In genomic region chr15:77365700-77366570, GRCm38 (mm10) we compare ENCODE assay signal across 8 mouse cellular contexts. TPM values are rescaled to one million over a fixed set of nuclear protein-coding genes. Genes with fewer than 3 reads are reported as not detected.
DNase-seq lines count a peak whose midpoint lies in the region; ATAC-seq and TF ChIP-seq lines count a peak whose summit lies in the region.

No protein-coding gene starts in this region.

- H3K27me3 ChIP-seq in cerebellum, adult 2 months (ENCODE audit: control insufficient read depth, insufficient read depth, low read length) = no peaks in the 10 kb centered on the region
- no peaks in the 10 kb centered on the region for H3K27me3 ChIP-seq in heart, embryonic 12.5 days (replicated peaks)
- H3K27me3 ChIP-seq in limb, embryonic 15.5 days = no peaks in the 10 kb centered on the region

- peak overlapping the region; percentile 77 for H3K4me2 ChIP-seq in heart, embryonic 12.5 days
- H3K4me2 ChIP-seq in limb, embryonic 15.5 days = peak overlapping the region; percentile 45

- H3K27ac ChIP-seq in cerebellum, adult 2 months (ENCODE audit: insufficient read depth, low read length) = peak overlapping the region; percentile 73
- H3K27ac ChIP-seq in heart, embryonic 12.5 days (ENCODE audit: poor library complexity, severe bottlenecking) = peak overlapping the region; percentile 86; the same call in 1 of the 2 replicates
- peak overlapping the region; percentile 97 for H3K27ac ChIP-seq in limb, embryonic 15.5 days

- intact Hi-C loops in left cerebral cortex, postnatal 36 days (cut with DNase I) = loop anchor here (2.0 to 10.0 kb wide), 3 partner anchors 59 to 291 kb away; partner anchors contain the start of gene Rbfox2

- ATAC-seq in heart, embryonic 12.5 days (ENCODE audit: insufficient number of reproducible peaks, low FRiP score) = no peak
- ATAC-seq in limb, embryonic 15.5 days (ENCODE audit: insufficient number of reproducible peaks, low FRiP score, low TSS enrichment, low read depth) = no peak
- no peak for ATAC-seq in CD4-positive, CD25-positive, alpha-beta regulatory T cell, adult 4 months

- DNase-seq in cerebellum, adult 2 months = peak; percentile 54 to 66
- no peak for DNase-seq in cerebellum, adult 11 months
- peak; percentile 91 for DNase-seq in NIH3T3 (ENCODE audit: low read depth)
- DNase-seq in embryo, embryonic 10.5 days (ENCODE audit: low spot score) = no peak
- DNase-seq in left cerebral cortex, postnatal 36 days (ENCODE audit: low spot score in 2 of 2) = no peak

- no peaks in the 10 kb centered on the region for H3K36me3 ChIP-seq in heart, embryonic 12.5 days
- no peaks in the 10 kb centered on the region for H3K36me3 ChIP-seq in limb, embryonic 15.5 days

- WGBS in cerebellum, adult 2 months = 39% methylated on average over 9 of the region's 9 CpGs
- WGBS in heart, embryonic 12.5 days = 42% methylated on average over 9 of the region's 9 CpGs
- 31% methylated on average over 9 of the region's 9 CpGs for WGBS in limb, embryonic 15.5 days

- peaks cover 13% of the 10 kb centered on the region for H3K4me1 ChIP-seq in cerebellum, adult 2 months (ENCODE audit: control insufficient read depth, insufficient read depth, low read length)
- H3K4me1 ChIP-seq in heart, embryonic 12.5 days (replicated peaks) = peaks cover 34% of the 10 kb centered on the region
- peaks cover 53% of the 10 kb centered on the region for H3K4me1 ChIP-seq in limb, embryonic 15.5 days

- H3K9ac ChIP-seq in heart, embryonic 12.5 days = no peak overlapping the region
- H3K9ac ChIP-seq in limb, embryonic 15.5 days = no peak overlapping the region

- no peaks in the 10 kb centered on the region for H3K9me3 ChIP-seq in heart, embryonic 12.5 days (replicated peaks)
- no peaks in the 10 kb centered on the region for H3K9me3 ChIP-seq in limb, embryonic 15.5 days

- TF ChIP-seq CTCF in cerebellum, adult 2 months (IDR thresholded peaks at IDR 0.05; ENCODE audit: borderline replicate concordance, insufficient read depth, low read depth, low read length) = no peak

- no peak for TF ChIP-seq POLR2A in cerebellum, adult 2 months (IDR thresholded peaks at IDR 0.05; ENCODE audit: borderline replicate concordance, insufficient read depth, low read length)

- H3K4me3 ChIP-seq in cerebellum, adult 2 months (replicated peaks; ENCODE audit: insufficient read depth, low read depth, low read length) = no peak overlapping the region
- H3K4me3 ChIP-seq in heart, embryonic 12.5 days = no peak overlapping the region
- H3K4me3 ChIP-seq in limb, embryonic 15.5 days = no peak overlapping the region

RNA-seq across cellular contexts. Expression of gene Apol7a, which starts 33.0 kb away (rescaled TPM):
- 0.06 and 0.07 TPM in 2 replicates for polyA plus RNA-seq in cerebellum, adult 2 months (2012; rRNA removed)
- 0.19 TPM in 1 of 2 replicates, not detected in the other for polyA plus RNA-seq in heart, embryonic 12.5 days (2016; fragmentation: Nextera tagmentation; extraction: Ambion mirVana)
- 0.51 and 0.65 TPM in 2 replicates for polyA plus RNA-seq in limb, embryonic 15.5 days (2015; fragmentation: Nextera tagmentation; extraction: Ambion mirVana)
- not detected for polyA plus RNA-seq in CD4-positive, CD25-positive, alpha-beta regulatory T cell, adult 4 months (2017; shearing (Covaris generic))
- under 1 TPM; 0.39 to 0.50 TPM for total RNA-seq in left cerebral cortex, postnatal 36 days (2021)

RNA-seq across cellular contexts. Expression of gene Apol9a, which starts 45.0 kb away (rescaled TPM):
- polyA plus RNA-seq in cerebellum, adult 2 months (2012; rRNA removed) = 0.59 and 1.0 TPM in 2 replicates
- 0.74 and 0.76 TPM in 2 replicates for polyA plus RNA-seq in heart, embryonic 12.5 days (2016; fragmentation: Nextera tagmentation; extraction: Ambion mirVana)
- 0.14 TPM in 1 of 2 replicates, not detected in the other for polyA plus RNA-seq in limb, embryonic 15.5 days (2015; fragmentation: Nextera tagmentation; extraction: Ambion mirVana)
- polyA plus RNA-seq in CD4-positive, CD25-positive, alpha-beta regulatory T cell, adult 4 months (2017; shearing (Covaris generic)) = 10 to 100 TPM; 11.0 to 17.0 TPM
- under 1 TPM in 1 of 2 experiments, not detected in 1; 0.25 TPM for total RNA-seq in left cerebral cortex, postnatal 36 days (2021)

RNA-seq across cellular contexts. Expression of gene Rbfox2, which starts 59.1 kb away (rescaled TPM):
- 177 and 188 TPM in 2 replicates for polyA plus RNA-seq in cerebellum, adult 2 months (2012; rRNA removed)
- 87.6 and 97.4 TPM in 2 replicates for polyA plus RNA-seq in heart, embryonic 12.5 days (2016; fragmentation: Nextera tagmentation; extraction: Ambion mirVana)
- polyA plus RNA-seq in limb, embryonic 15.5 days (2015; fragmentation: Nextera tagmentation; extraction: Ambion mirVana) = 73.2 and 76.6 TPM in 2 replicates
- polyA plus RNA-seq in CD4-positive, CD25-positive, alpha-beta regulatory T cell, adult 4 months (2017; shearing (Covaris generic)) = not detected
- total RNA-seq in left cerebral cortex, postnatal 36 days (2021) = 100 to 1,000 TPM; 217 to 276 TPM

Comparison
In these comparisons a context has a peak if more than half of its experiments do, and no peak if none do; other contexts are left out.
1. DNase-seq: peak in cerebellum, adult 2 months (2 of 2) and NIH3T3 (single experiment); none in cerebellum, adult 11 months (single experiment), embryo, embryonic 10.5 days (single experiment) and left cerebral cortex, postnatal 36 days (0 of 2).
2. RNA of gene Rbfox2, which starts 59.1 kb away (polyA plus RNA-seq): 177 to 188 TPM in cerebellum, adult 2 months, 87.6 to 97.4 TPM in heart, embryonic 12.5 days and 73.2 to 76.6 TPM in limb, embryonic 15.5 days; not detected in CD4-positive, CD25-positive, alpha-beta regulatory T cell, adult 4 months; every median in the first group is over 10 times any median in the second.
3. Peak in every context shown above with its lines, with median percentiles within 50 percentile points of each other: H3K27ac ChIP-seq.